Mouse (Mus musculus): ENCODE measurements around the gene Cd274. TPM values are rescaled to one million over a fixed set of nuclear protein-coding genes. Genes with fewer than 3 reads are reported as not detected.

The Cd274 gene
- polyA plus RNA-seq (2015; fragmentation: Nextera tagmentation; extraction: Ambion mirVana) = 0.40 and 0.68 TPM in 2 replicates

GRCm38 (mm10) chr19:29366969-29367622, at the start of gene Cd274, which contains the start of gene Plgrkt:
Gene Cd274, plus strand, starts transcription at chr19:29367455.
Gene Plgrkt, minus strand, starts transcription at chr19:29367390.

GRCm38 (mm10) chr19:29325053-29325851, 42.0 kb upstream of the Cd274 start, which contains the start of gene Insl6:
Gene Insl6, minus strand, starts transcription at chr19:29325356.

GRCm38 (mm10) chr19:29334068-29334745, 33.0 kb upstream of the Cd274 start, which contains the start of gene Rln1:
Gene Rln1, minus strand, starts transcription at chr19:29334670.

GRCm38 (mm10) chr19:29410619-29411018, 43.4 kb downstream of the Cd274 start, which contains the start of gene Pdcd1lg2:
Gene Pdcd1lg2, plus strand, starts transcription at chr19:29410919.

Other genes with a start within 250 kb of the Cd274 start
- gene Jak2, start 115.6 kb upstream of the Cd274 start, polyA plus RNA-seq (2015; fragmentation: Nextera tagmentation; extraction: Ambion mirVana) = 15.5 and 16.1 TPM in 2 replicates
- gene Insl6, start 42.1 kb upstream of the Cd274 start, polyA plus RNA-seq (2015; fragmentation: Nextera tagmentation; extraction: Ambion mirVana) = 0.96 and 1.3 TPM in 2 replicates
- gene Rln1, start 32.8 kb upstream of the Cd274 start, polyA plus RNA-seq (2015; fragmentation: Nextera tagmentation; extraction: Ambion mirVana) = not detected in 2 replicates
- gene Plgrkt, start 65 bp upstream of the Cd274 start, polyA plus RNA-seq (2015; fragmentation: Nextera tagmentation; extraction: Ambion mirVana) = 60.7 and 78.4 TPM in 2 replicates
- 0.10 and 0.45 TPM in 2 replicates for gene Pdcd1lg2, start 43.5 kb downstream of the Cd274 start, polyA plus RNA-seq (2015; fragmentation: Nextera tagmentation; extraction: Ambion mirVana)
- gene Ric1, start 154.8 kb downstream of the Cd274 start, polyA plus RNA-seq (2015; fragmentation: Nextera tagmentation; extraction: Ambion mirVana) = 5.7 and 7.0 TPM in 2 replicates

Measured in spleen, postnatal 0 days (tissue).